Mouse (Mus musculus): ENCODE measurements around the gene Mcrs1. TPM values are rescaled to one million over a fixed set of nuclear protein-coding genes. Genes with fewer than 3 reads are reported as not detected.

The Mcrs1 gene
- polyA plus RNA-seq, 1 experiment from 2014 or later: 92.0 TPM

GRCm38 (mm10) chr15:99285189-99285535 lies 33.4 kb upstream of the Mcrs1 start:
- no peaks in the 10 kb centered on the region for H3K27me3 ChIP-seq (replicated peaks; ENCODE audit: control insufficient read depth, insufficient read depth, low read length)
- no peaks in the 10 kb centered on the region for H3K9me3 ChIP-seq (ENCODE audit: control insufficient read depth)
- ATAC-seq: peak; percentile 55
- peak overlapping the region; percentile 28 for H3K4me2 ChIP-seq (replicated peaks; ENCODE audit: low read depth)
- no peaks in the 10 kb centered on the region for H3K36me3 ChIP-seq (ENCODE audit: control insufficient read depth, insufficient read depth)
- H3K9ac ChIP-seq (ENCODE audit: low read depth, low read length): no peak overlapping the region
- no peak overlapping the region for H3K4me3 ChIP-seq (ENCODE audit: low read depth, low read length)
- no peak for TF ChIP-seq CTCF (IDR thresholded peaks at IDR 0.05; ENCODE audit: low read depth)
- H3K4me1 ChIP-seq (replicated peaks; ENCODE audit: control insufficient read depth, insufficient read depth, low read length): no peaks in the 10 kb centered on the region
- peak overlapping the region; percentile 60 for H3K27ac ChIP-seq (ENCODE audit: low read depth, low read length)
- WGBS: 50% methylated on average over 8 of the region's 8 CpGs

GRCm38 (mm10) chr15:99284527-99285188 lies 32.9 kb upstream of the Mcrs1 start:
- no peaks in the 10 kb centered on the region for H3K36me3 ChIP-seq (ENCODE audit: control insufficient read depth, insufficient read depth)
- 22% methylated on average over 14 of the region's 14 CpGs for WGBS
- H3K9me3 ChIP-seq (ENCODE audit: control insufficient read depth): no peaks in the 10 kb centered on the region
- H3K27ac ChIP-seq (ENCODE audit: low read depth, low read length): peak overlapping the region; percentile 60
- no peaks in the 10 kb centered on the region for H3K4me1 ChIP-seq (replicated peaks; ENCODE audit: control insufficient read depth, insufficient read depth, low read length)
- peak overlapping the region; percentile 28 for H3K4me2 ChIP-seq (replicated peaks; ENCODE audit: low read depth)
- no peak for TF ChIP-seq CTCF (IDR thresholded peaks at IDR 0.05; ENCODE audit: low read depth)
- no peaks in the 10 kb centered on the region for H3K27me3 ChIP-seq (replicated peaks; ENCODE audit: control insufficient read depth, insufficient read depth, low read length)
- peak; percentile 96 for ATAC-seq
- H3K4me3 ChIP-seq (ENCODE audit: low read depth, low read length): no peak overlapping the region
- no peak overlapping the region for H3K9ac ChIP-seq (ENCODE audit: low read depth, low read length)

- Histone ChIP-seq H3K4me1 (replicated peaks; ENCODE audit: control insufficient read depth, insufficient read depth, low read length) (no peaks in the 10 kb centered on the region), H3K9me3 (ENCODE audit: control insufficient read depth) (no peaks in the 10 kb centered on the region), H3K27me3 (replicated peaks; ENCODE audit: control insufficient read depth, insufficient read depth, low read length) (no peaks in the 10 kb centered on the region), H3K4me3 (ENCODE audit: low read depth, low read length) (no peak overlapping the region), H3K4me2 (replicated peaks; ENCODE audit: low read depth) (no peak overlapping the region), H3K36me3 (ENCODE audit: control insufficient read depth, insufficient read depth) (no peaks in the 10 kb centered on the region), H3K9ac (ENCODE audit: low read depth, low read length) (no peak overlapping the region), H3K27ac (ENCODE audit: low read depth, low read length) (no peak overlapping the region)
- ATAC-seq: no peak
- WGBS: 66% methylated on average over 10 of the region's 10 CpGs
- peak; percentile 62 for TF ChIP-seq CTCF (IDR thresholded peaks at IDR 0.05; ENCODE audit: low read depth)
Measured at GRCm38 (mm10) chr15:99283456-99283855, 31.7 kb upstream of the Mcrs1 start.

DNA sequence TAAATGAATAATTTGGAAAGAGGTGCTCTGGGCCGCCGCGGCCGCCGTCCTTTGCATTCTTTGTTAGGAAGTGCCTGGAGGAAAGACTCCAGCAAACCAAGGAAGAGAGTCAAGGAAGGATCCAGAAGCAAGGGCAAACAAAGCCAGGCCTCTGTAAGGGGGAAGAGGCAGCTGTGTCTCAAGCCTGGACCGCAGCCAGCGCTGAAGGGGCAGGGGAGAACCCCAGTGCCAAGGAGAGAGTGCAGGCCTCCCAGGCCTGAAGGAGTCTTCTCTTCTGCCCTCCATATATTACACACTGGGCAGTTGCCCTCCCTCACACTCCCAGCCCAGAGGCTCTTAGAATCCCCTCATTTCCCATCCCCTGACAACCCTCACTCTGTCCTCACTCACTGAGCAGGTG lies 26.5 kb upstream of the Mcrs1 start:
- H3K9ac ChIP-seq (ENCODE audit: low read depth, low read length): no peak overlapping the region
- ATAC-seq: no peak
- 82% methylated on average over 7 of the region's 7 CpGs for WGBS

GRCm38 (mm10) chr15:99276095-99276494 lies 24.3 kb upstream of the Mcrs1 start:
- no peaks in the 10 kb centered on the region for H3K27me3 ChIP-seq (replicated peaks; ENCODE audit: control insufficient read depth, insufficient read depth, low read length)
- no peak overlapping the region for H3K4me2 ChIP-seq (replicated peaks; ENCODE audit: low read depth)
- WGBS: 82% methylated on average over 8 of the region's 8 CpGs
- TF ChIP-seq CTCF (IDR thresholded peaks at IDR 0.05; ENCODE audit: low read depth): no peak
- H3K9me3 ChIP-seq (ENCODE audit: control insufficient read depth): no peaks in the 10 kb centered on the region
- H3K27ac ChIP-seq (ENCODE audit: low read depth, low read length): no peak overlapping the region
- no peaks in the 10 kb centered on the region for H3K4me1 ChIP-seq (replicated peaks; ENCODE audit: control insufficient read depth, insufficient read depth, low read length)
- H3K4me3 ChIP-seq (ENCODE audit: low read depth, low read length): no peak overlapping the region
- ATAC-seq: no peak
- no peaks in the 10 kb centered on the region for H3K36me3 ChIP-seq (ENCODE audit: control insufficient read depth, insufficient read depth)
- no peak overlapping the region for H3K9ac ChIP-seq (ENCODE audit: low read depth, low read length)

More for the DNA sequence above, 26.5 kb upstream of the Mcrs1 start:
- H3K4me3 ChIP-seq (ENCODE audit: low read depth, low read length): no peak overlapping the region
- H3K4me2 ChIP-seq (replicated peaks; ENCODE audit: low read depth): no peak overlapping the region
- no peaks in the 10 kb centered on the region for H3K4me1 ChIP-seq (replicated peaks; ENCODE audit: control insufficient read depth, insufficient read depth, low read length)
- no peak for TF ChIP-seq CTCF (IDR thresholded peaks at IDR 0.05; ENCODE audit: low read depth)
- no peaks in the 10 kb centered on the region for H3K36me3 ChIP-seq (ENCODE audit: control insufficient read depth, insufficient read depth)
- H3K27ac ChIP-seq (ENCODE audit: low read depth, low read length): no peak overlapping the region
- no peaks in the 10 kb centered on the region for H3K27me3 ChIP-seq (replicated peaks; ENCODE audit: control insufficient read depth, insufficient read depth, low read length)
- H3K9me3 ChIP-seq (ENCODE audit: control insufficient read depth): no peaks in the 10 kb centered on the region

GRCm38 (mm10) chr15:99265679-99266078 lies 13.9 kb upstream of the Mcrs1 start:
- peak; percentile 92 for TF ChIP-seq CTCF (IDR thresholded peaks at IDR 0.05; ENCODE audit: low read depth)
- no peaks in the 10 kb centered on the region for H3K4me1 ChIP-seq (replicated peaks; ENCODE audit: control insufficient read depth, insufficient read depth, low read length)
- peak; percentile 48 for ATAC-seq
- H3K9ac ChIP-seq (ENCODE audit: low read depth, low read length): no peak overlapping the region
- no peak overlapping the region for H3K27ac ChIP-seq (ENCODE audit: low read depth, low read length)
- no peak overlapping the region for H3K4me2 ChIP-seq (replicated peaks; ENCODE audit: low read depth)
- no peaks in the 10 kb centered on the region for H3K36me3 ChIP-seq (ENCODE audit: control insufficient read depth, insufficient read depth)
- no peak overlapping the region for H3K4me3 ChIP-seq (ENCODE audit: low read depth, low read length)
- 13% methylated on average over 4 of the region's 4 CpGs for WGBS
- no peaks in the 10 kb centered on the region for H3K9me3 ChIP-seq (ENCODE audit: control insufficient read depth)
- H3K27me3 ChIP-seq (replicated peaks; ENCODE audit: control insufficient read depth, insufficient read depth, low read length): no peaks in the 10 kb centered on the region
